Mouse (Mus musculus): ENCODE data around the gene Nodal. TPM values are rescaled to one million over a fixed set of nuclear protein-coding genes. Genes with fewer than 3 reads are reported as not detected.
A peak's percentile ranks its signal among the peaks of the same experiment; 100 is the strongest.

The Nodal gene
- polyA plus RNA-seq, 1 experiment, result 0.14 TPM

DNA sequence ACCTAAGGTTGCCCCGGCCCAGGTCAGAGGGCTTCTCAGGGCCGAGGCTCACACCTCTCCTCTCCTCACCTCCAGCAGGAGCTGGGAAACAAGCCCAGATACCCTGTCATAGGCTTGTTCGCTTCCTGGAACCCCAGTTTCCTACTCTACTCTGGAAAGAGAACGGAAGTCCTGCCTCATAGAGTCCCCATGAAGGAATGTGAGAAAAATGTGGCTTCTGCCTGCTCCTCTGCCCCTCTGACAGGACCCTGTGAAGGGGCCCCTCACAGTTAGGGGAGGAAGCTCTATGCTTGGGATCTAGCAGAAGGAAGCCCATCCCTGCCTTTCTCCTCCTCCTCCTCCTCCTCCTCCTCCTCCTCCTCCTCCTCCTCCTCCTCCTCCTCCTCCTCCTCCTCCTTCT, 25.2 kb upstream of the Nodal start:
- H3K27me3 ChIP-seq (ENCODE audit: control insufficient read depth, insufficient read depth, low read length), result no peaks in the 10 kb centered on the region
- no peaks in the 10 kb centered on the region for H3K4me1 ChIP-seq (ENCODE audit: control insufficient read depth, insufficient read depth, insufficient read length)
- 56% methylated on average over 4 of the region's 4 CpGs for WGBS
- no peak overlapping the region for H3K27ac ChIP-seq (ENCODE audit: insufficient read depth, low read length)
- no peak overlapping the region for H3K4me3 ChIP-seq (ENCODE audit: extremely low read depth, insufficient read depth, insufficient read length)
- no peak for TF ChIP-seq CTCF (IDR thresholded peaks at IDR 0.05; ENCODE audit: extremely low read depth, insufficient read depth, insufficient read length, insufficient replicate concordance)
- no peak for TF ChIP-seq POLR2A (IDR thresholded peaks at IDR 0.05; ENCODE audit: low read depth, low read length)
- no peaks in the 10 kb centered on the region for H3K36me3 ChIP-seq (ENCODE audit: control insufficient read depth, insufficient read depth, low read length)
- DNase-seq (ENCODE audit: low read depth in 1 of 2, low spot score in 2 of 2), result no peak

DNA sequence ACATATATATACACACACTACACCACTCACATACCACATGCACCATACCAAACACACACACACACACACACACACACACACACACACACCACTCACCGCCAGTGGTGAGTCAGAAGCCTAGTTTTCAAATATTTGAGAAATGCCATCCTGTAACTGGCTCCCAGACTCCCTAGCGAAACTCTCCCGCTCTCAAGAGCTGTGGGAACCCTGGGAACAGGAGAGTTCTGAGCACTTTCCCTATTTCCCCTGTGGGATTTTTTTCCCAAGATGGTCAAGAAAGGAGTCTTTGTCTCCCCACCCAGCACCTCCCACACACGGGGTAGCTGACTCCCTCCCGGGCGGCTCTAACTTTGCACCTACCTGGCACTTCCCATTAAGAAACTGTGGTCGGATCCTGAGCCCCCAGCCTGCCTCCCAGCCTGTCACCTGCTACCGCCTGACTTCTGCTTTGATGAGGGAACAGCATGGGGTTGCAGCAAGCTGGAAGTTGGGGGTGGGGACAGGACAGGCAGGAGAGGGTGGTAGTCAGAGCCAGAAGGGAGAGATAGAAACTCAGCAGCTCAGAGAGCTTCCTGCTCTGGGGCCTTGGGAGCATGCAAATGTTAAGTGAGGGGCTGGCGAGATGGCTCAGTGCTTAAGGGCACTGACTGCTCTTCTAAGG, 23.2 kb upstream of the Nodal start:
- whole genome bisulfite sequencing, result 29% methylated on average over 9 of the region's 9 CpGs
- no peak for DNase-seq (ENCODE audit: low read depth in 1 of 2, low spot score in 2 of 2)
- TF ChIP-seq POLR2A (IDR thresholded peaks at IDR 0.05; ENCODE audit: low read depth, low read length), result no peak
- TF ChIP-seq CTCF (IDR thresholded peaks at IDR 0.05; ENCODE audit: extremely low read depth, insufficient read depth, insufficient read length, insufficient replicate concordance), result no peak
- Histone ChIP-seq H3K27ac (ENCODE audit: insufficient read depth, low read length) (no peak overlapping the region), H3K4me3 (ENCODE audit: extremely low read depth, insufficient read depth, insufficient read length) (no peak overlapping the region), H3K4me1 (ENCODE audit: control insufficient read depth, insufficient read depth, insufficient read length) (no peaks in the 10 kb centered on the region), H3K36me3 (ENCODE audit: control insufficient read depth, insufficient read depth, low read length) (no peaks in the 10 kb centered on the region), H3K27me3 (ENCODE audit: control insufficient read depth, insufficient read depth, low read length) (no peaks in the 10 kb centered on the region)

DNA sequence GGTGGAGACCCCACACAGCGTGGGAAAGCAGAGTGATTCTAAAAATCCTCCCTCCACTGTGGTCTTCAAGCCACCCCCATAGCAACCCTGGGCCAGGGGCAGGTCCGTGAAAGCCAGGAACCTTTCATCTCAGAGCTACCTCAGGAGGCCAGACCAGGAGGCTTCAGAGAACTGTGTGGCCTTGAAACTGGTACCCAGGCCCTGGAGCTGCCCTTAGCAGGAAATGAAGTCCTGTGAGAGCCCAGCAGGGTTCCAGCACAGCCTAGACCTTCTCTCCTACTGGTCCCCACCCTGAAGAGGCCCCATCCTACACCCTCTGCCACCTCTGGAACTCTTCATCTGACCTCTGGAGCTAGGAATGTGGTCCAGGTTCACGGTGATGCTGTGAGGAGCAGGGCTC, 19.6 kb upstream of the Nodal start:
- TF ChIP-seq POLR2A (IDR thresholded peaks at IDR 0.05; ENCODE audit: low read depth, low read length) (no peak), CTCF (IDR thresholded peaks at IDR 0.05; ENCODE audit: extremely low read depth, insufficient read depth, insufficient read length, insufficient replicate concordance) (no peak)
- no peak for DNase-seq (ENCODE audit: low read depth in 1 of 2, low spot score in 2 of 2)
- H3K4me1 ChIP-seq (ENCODE audit: control insufficient read depth, insufficient read depth, insufficient read length), result no peaks in the 10 kb centered on the region
- no peaks in the 10 kb centered on the region for H3K27me3 ChIP-seq (ENCODE audit: control insufficient read depth, insufficient read depth, low read length)
- H3K36me3 ChIP-seq (ENCODE audit: control insufficient read depth, insufficient read depth, low read length), result no peaks in the 10 kb centered on the region
- WGBS, result 82% methylated on average over 3 of the region's 3 CpGs
- no peak overlapping the region for H3K4me3 ChIP-seq (ENCODE audit: extremely low read depth, insufficient read depth, insufficient read length)
- no peak overlapping the region for H3K27ac ChIP-seq (ENCODE audit: insufficient read depth, low read length)

DNA sequence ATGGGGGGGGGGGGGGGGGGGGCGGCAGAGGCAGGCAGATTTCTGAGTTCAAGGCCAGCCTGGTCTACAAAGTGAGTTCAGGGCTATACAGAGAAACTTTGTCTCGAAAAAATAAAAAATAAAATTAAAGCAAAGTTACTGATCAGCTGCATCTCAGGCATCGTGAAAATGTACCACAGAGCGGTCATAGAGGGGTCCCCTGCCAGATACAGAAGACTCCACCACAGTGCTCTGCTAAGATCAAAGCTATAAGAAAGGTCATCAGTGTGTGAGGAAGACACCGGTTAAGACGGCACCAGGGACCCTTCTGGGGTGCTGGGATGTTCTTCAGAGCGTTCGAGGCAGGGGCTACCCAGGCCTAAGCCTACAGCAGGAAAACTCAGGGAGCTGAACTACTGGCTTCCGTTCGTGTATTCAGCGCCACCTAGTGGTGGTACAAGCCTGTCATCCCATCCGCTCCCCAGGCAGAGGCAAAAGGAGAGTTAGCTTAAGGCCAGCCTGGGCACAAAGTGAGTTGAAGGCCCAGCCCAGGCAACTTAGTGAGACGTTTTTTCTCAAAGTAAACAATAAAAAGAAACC, 18.5 kb upstream of the Nodal start:
- no peak overlapping the region for H3K27ac ChIP-seq (ENCODE audit: insufficient read depth, low read length)
- no peaks in the 10 kb centered on the region for H3K36me3 ChIP-seq (ENCODE audit: control insufficient read depth, insufficient read depth, low read length)
- no peaks in the 10 kb centered on the region for H3K4me1 ChIP-seq (ENCODE audit: control insufficient read depth, insufficient read depth, insufficient read length)
- TF ChIP-seq CTCF (IDR thresholded peaks at IDR 0.05; ENCODE audit: extremely low read depth, insufficient read depth, insufficient read length, insufficient replicate concordance) (peak; percentile 77; the same call in 1 of the 2 replicates), POLR2A (IDR thresholded peaks at IDR 0.05; ENCODE audit: low read depth, low read length) (no peak)
- no peaks in the 10 kb centered on the region for H3K27me3 ChIP-seq (ENCODE audit: control insufficient read depth, insufficient read depth, low read length)
- WGBS, result 30% methylated on average over 13 of the region's 13 CpGs
- H3K4me3 ChIP-seq (ENCODE audit: extremely low read depth, insufficient read depth, insufficient read length), result no peak overlapping the region
- peak; percentile 29 to 46 for DNase-seq (ENCODE audit: low read depth in 1 of 2, low spot score in 2 of 2)

DNA sequence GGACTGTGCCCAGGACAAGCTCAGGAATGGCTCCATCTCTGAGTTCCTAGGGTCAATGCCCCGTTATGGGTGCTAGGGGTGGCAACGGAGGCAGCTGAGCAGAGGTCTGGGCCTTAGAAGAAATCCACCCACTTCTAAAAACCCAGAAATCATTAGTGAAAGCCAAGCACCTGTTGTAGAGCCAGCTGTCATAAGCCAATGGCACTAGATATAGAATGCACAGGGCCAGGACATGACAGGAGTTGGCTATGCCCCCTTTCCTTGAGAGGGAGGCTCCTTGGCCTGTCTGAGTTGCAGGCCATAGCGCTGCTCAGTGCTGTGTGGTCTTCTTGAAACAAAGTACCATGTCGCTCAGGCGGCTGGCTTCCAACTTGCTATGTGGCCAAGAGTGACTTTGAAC, 17.4 kb upstream of the Nodal start:
- H3K27ac ChIP-seq (ENCODE audit: insufficient read depth, low read length), result no peak overlapping the region
- 83% methylated on average over 5 of the region's 5 CpGs for WGBS
- no peaks in the 10 kb centered on the region for H3K36me3 ChIP-seq (ENCODE audit: control insufficient read depth, insufficient read depth, low read length)
- no peak for TF ChIP-seq CTCF (IDR thresholded peaks at IDR 0.05; ENCODE audit: extremely low read depth, insufficient read depth, insufficient read length, insufficient replicate concordance)
- TF ChIP-seq POLR2A (IDR thresholded peaks at IDR 0.05; ENCODE audit: low read depth, low read length), result no peak
- H3K27me3 ChIP-seq (ENCODE audit: control insufficient read depth, insufficient read depth, low read length), result no peaks in the 10 kb centered on the region
- no peak for DNase-seq (ENCODE audit: low read depth in 1 of 2, low spot score in 2 of 2)
- H3K4me1 ChIP-seq (ENCODE audit: control insufficient read depth, insufficient read depth, insufficient read length), result no peaks in the 10 kb centered on the region
- no peak overlapping the region for H3K4me3 ChIP-seq (ENCODE audit: extremely low read depth, insufficient read depth, insufficient read length)

DNA sequence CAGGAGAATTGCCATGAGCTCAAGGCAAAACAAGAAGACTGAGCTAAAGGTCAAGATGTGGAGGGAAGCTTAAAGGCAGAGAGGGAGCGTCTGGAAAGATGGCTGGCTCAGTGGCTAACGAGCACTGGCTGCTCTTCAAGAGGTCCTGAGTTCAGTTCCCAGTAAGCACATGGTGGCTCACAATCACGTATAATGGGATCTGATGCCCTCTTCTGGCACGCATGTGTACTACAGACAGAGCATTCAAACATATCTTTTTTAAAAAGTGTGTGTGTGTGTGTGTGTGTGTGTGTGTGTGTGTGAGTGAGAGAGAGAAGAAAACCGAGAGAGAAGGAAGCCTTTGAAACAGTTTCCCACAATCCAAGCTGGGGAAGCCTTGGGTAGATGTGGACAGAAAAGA, 15.3 kb upstream of the Nodal start:
- Histone ChIP-seq H3K4me1 (ENCODE audit: control insufficient read depth, insufficient read depth, insufficient read length) (no peaks in the 10 kb centered on the region), H3K27me3 (ENCODE audit: control insufficient read depth, insufficient read depth, low read length) (peaks cover 4% of the 10 kb centered on the region; the same call in 1 of the 2 replicates), H3K27ac (ENCODE audit: insufficient read depth, low read length) (no peak overlapping the region), H3K36me3 (ENCODE audit: control insufficient read depth, insufficient read depth, low read length) (no peaks in the 10 kb centered on the region), H3K4me3 (ENCODE audit: extremely low read depth, insufficient read depth, insufficient read length) (no peak overlapping the region)
- no peak for DNase-seq (ENCODE audit: low read depth in 1 of 2, low spot score in 2 of 2)
- 69% methylated on average over 5 of the region's 5 CpGs for WGBS
- TF ChIP-seq POLR2A (IDR thresholded peaks at IDR 0.05; ENCODE audit: low read depth, low read length) (no peak), CTCF (IDR thresholded peaks at IDR 0.05; ENCODE audit: extremely low read depth, insufficient read depth, insufficient read length, insufficient replicate concordance) (no peak; the same call in 1 of the 2 replicates)

DNA sequence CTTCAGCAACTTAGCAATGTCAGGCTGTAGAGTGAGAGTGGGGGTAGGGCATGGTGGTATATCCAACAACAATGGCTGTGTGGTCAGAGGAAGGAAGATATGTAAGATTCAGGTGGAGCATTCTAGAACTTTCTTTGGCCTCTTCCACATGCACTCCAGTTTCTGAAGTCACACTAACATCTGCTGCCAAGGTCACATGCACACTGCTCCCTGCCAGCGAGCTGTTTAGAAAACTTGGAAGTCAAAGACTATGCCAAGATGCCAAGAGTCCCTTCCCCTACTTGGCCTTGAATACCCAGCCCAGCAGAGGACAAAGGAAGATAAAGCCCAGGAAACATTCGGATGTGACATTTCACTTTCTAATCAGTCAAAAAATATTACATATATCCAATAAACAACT, 14.9 kb upstream of the Nodal start:
- H3K27me3 ChIP-seq (ENCODE audit: control insufficient read depth, insufficient read depth, low read length), result peaks cover 4% of the 10 kb centered on the region; the same call in 1 of the 2 replicates
- no peak for DNase-seq (ENCODE audit: low read depth in 1 of 2, low spot score in 2 of 2)
- WGBS, result 87% methylated on average over 2 of the region's 2 CpGs
- no peaks in the 10 kb centered on the region for H3K4me1 ChIP-seq (ENCODE audit: control insufficient read depth, insufficient read depth, insufficient read length)
- H3K36me3 ChIP-seq (ENCODE audit: control insufficient read depth, insufficient read depth, low read length), result no peaks in the 10 kb centered on the region
- TF ChIP-seq CTCF (IDR thresholded peaks at IDR 0.05; ENCODE audit: extremely low read depth, insufficient read depth, insufficient read length, insufficient replicate concordance), result no peak
- no peak for TF ChIP-seq POLR2A (IDR thresholded peaks at IDR 0.05; ENCODE audit: low read depth, low read length)
- no peak overlapping the region for H3K4me3 ChIP-seq (ENCODE audit: extremely low read depth, insufficient read depth, insufficient read length)
- no peak overlapping the region for H3K27ac ChIP-seq (ENCODE audit: insufficient read depth, low read length)
